Mouse (Mus musculus): ENCODE measurements around the gene Supt16. TPM values are rescaled to one million over a fixed set of nuclear protein-coding genes. Genes with fewer than 3 reads are reported as not detected.

Supt16 gene
- polyA plus RNA-seq, 1 experiment from 2014 or later, result 92.8 TPM

GRCm38 (mm10) chr14:52166571-52166970 is 30.6 kb downstream of the Supt16 start:
- ATAC-seq (replicated peaks; ENCODE audit: low FRiP score) (no peak), DNase-seq (ENCODE audit: low spot score) (no peak)
- no peak overlapping the region for H3K9ac ChIP-seq (ENCODE audit: low read length)
- no peak overlapping the region for H3K4me2 ChIP-seq (ENCODE audit: low read depth, low read length, severe bottlenecking)
- H3K36me3 ChIP-seq (ENCODE audit: control insufficient read depth, insufficient read depth, low read length), result peaks cover 14% of the 10 kb centered on the region
- WGBS, result 91% methylated on average over 2 of the region's 2 CpGs
- no peaks in the 10 kb centered on the region for H3K9me3 ChIP-seq (ENCODE audit: control insufficient read depth, low read length)
- no peak overlapping the region for H3K27ac ChIP-seq (ENCODE audit: low read depth, low read length)
- H3K27me3 ChIP-seq (ENCODE audit: control insufficient read depth, insufficient read depth, low read length), result no peaks in the 10 kb centered on the region
- H3K4me3 ChIP-seq (ENCODE audit: low read depth, low read length), result no peak overlapping the region
- no peaks in the 10 kb centered on the region for H3K4me1 ChIP-seq (replicated peaks; ENCODE audit: control insufficient read depth, insufficient read depth, low read length)

- Histone ChIP-seq H3K36me3 (ENCODE audit: control insufficient read depth, insufficient read depth, low read length) (peaks cover 19% of the 10 kb centered on the region; the same call in 1 of the 2 replicates), H3K4me2 (ENCODE audit: low read depth, low read length, severe bottlenecking) (no peak overlapping the region), H3K27ac (ENCODE audit: low read depth, low read length) (no peak overlapping the region), H3K9me3 (ENCODE audit: control insufficient read depth, low read length) (no peaks in the 10 kb centered on the region), H3K4me3 (ENCODE audit: low read depth, low read length) (no peak overlapping the region), H3K9ac (ENCODE audit: low read length) (no peak overlapping the region), H3K27me3 (ENCODE audit: control insufficient read depth, insufficient read depth, low read length) (no peaks in the 10 kb centered on the region), H3K4me1 (replicated peaks; ENCODE audit: control insufficient read depth, insufficient read depth, low read length) (no peaks in the 10 kb centered on the region)
- ATAC-seq (replicated peaks; ENCODE audit: low FRiP score), result no peak
- DNase-seq (ENCODE audit: low spot score), result no peak
- WGBS, result 94% methylated on average over 6 of the region's 6 CpGs
These were observed 36.3 kb downstream of the Supt16 start for GRCm38 (mm10) chr14:52160911-52161310.

GRCm38 (mm10) chr14:52155008-52155407 is 42.2 kb downstream of the Supt16 start:
- no peak overlapping the region for H3K9ac ChIP-seq (ENCODE audit: low read length)
- no peaks in the 10 kb centered on the region for H3K27me3 ChIP-seq (ENCODE audit: control insufficient read depth, insufficient read depth, low read length)
- no peaks in the 10 kb centered on the region for H3K9me3 ChIP-seq (ENCODE audit: control insufficient read depth, low read length)
- WGBS, result 94% methylated on average over 2 of the region's 2 CpGs
- ATAC-seq (replicated peaks; ENCODE audit: low FRiP score), result no peak
- no peak overlapping the region for H3K4me2 ChIP-seq (ENCODE audit: low read depth, low read length, severe bottlenecking)
- DNase-seq (ENCODE audit: low spot score), result no peak
- no peak overlapping the region for H3K27ac ChIP-seq (ENCODE audit: low read depth, low read length)
- H3K36me3 ChIP-seq (ENCODE audit: control insufficient read depth, insufficient read depth, low read length), result peaks cover 7% of the 10 kb centered on the region; the same call in 1 of the 2 replicates
- peaks cover 2% of the 10 kb centered on the region; the same call in 1 of the 2 replicates for H3K4me1 ChIP-seq (replicated peaks; ENCODE audit: control insufficient read depth, insufficient read depth, low read length)
- H3K4me3 ChIP-seq (ENCODE audit: low read depth, low read length), result no peak overlapping the region

- Histone ChIP-seq H3K4me2 (ENCODE audit: low read depth, low read length, severe bottlenecking) (no peak overlapping the region), H3K4me1 (replicated peaks; ENCODE audit: control insufficient read depth, insufficient read depth, low read length) (peaks cover 2% of the 10 kb centered on the region; the same call in 1 of the 2 replicates), H3K9ac (ENCODE audit: low read length) (no peak overlapping the region), H3K4me3 (ENCODE audit: low read depth, low read length) (no peak overlapping the region), H3K27ac (ENCODE audit: low read depth, low read length) (no peak overlapping the region), H3K9me3 (ENCODE audit: control insufficient read depth, low read length) (no peaks in the 10 kb centered on the region), H3K27me3 (ENCODE audit: control insufficient read depth, insufficient read depth, low read length) (no peaks in the 10 kb centered on the region), H3K36me3 (ENCODE audit: control insufficient read depth, insufficient read depth, low read length) (no peaks in the 10 kb centered on the region)
- ATAC-seq (replicated peaks; ENCODE audit: low FRiP score) (peak; percentile 61), DNase-seq (ENCODE audit: low spot score) (no peak)
- WGBS, result 32% methylated on average over 3 of the region's 3 CpGs
These were observed 44.6 kb downstream of the Supt16 start for GRCm38 (mm10) chr14:52152613-52153012.

GRCm38 (mm10) chr14:52152179-52152578 is 45.0 kb downstream of the Supt16 start:
- H3K9ac ChIP-seq (ENCODE audit: low read length), result no peak overlapping the region
- no peaks in the 10 kb centered on the region for H3K9me3 ChIP-seq (ENCODE audit: control insufficient read depth, low read length)
- peak; percentile 72 for ATAC-seq (replicated peaks; ENCODE audit: low FRiP score)
- peaks cover 2% of the 10 kb centered on the region; the same call in 1 of the 2 replicates for H3K4me1 ChIP-seq (replicated peaks; ENCODE audit: control insufficient read depth, insufficient read depth, low read length)
- H3K4me2 ChIP-seq (ENCODE audit: low read depth, low read length, severe bottlenecking), result peak overlapping the region; percentile 16; the same call in 1 of the 2 replicates
- no peak overlapping the region for H3K4me3 ChIP-seq (ENCODE audit: low read depth, low read length)
- 33% methylated on average over 7 of the region's 7 CpGs for WGBS
- no peaks in the 10 kb centered on the region for H3K27me3 ChIP-seq (ENCODE audit: control insufficient read depth, insufficient read depth, low read length)
- no peak overlapping the region for H3K27ac ChIP-seq (ENCODE audit: low read depth, low read length)
- DNase-seq (ENCODE audit: low spot score), result no peak
- H3K36me3 ChIP-seq (ENCODE audit: control insufficient read depth, insufficient read depth, low read length), result no peaks in the 10 kb centered on the region

GRCm38 (mm10) chr14:52149888-52150287 is 47.3 kb downstream of the Supt16 start:
- Histone ChIP-seq H3K9ac (ENCODE audit: low read length) (no peak overlapping the region), H3K9me3 (ENCODE audit: control insufficient read depth, low read length) (no peaks in the 10 kb centered on the region), H3K4me2 (ENCODE audit: low read depth, low read length, severe bottlenecking) (no peak overlapping the region), H3K27me3 (ENCODE audit: control insufficient read depth, insufficient read depth, low read length) (no peaks in the 10 kb centered on the region), H3K27ac (ENCODE audit: low read depth, low read length) (no peak overlapping the region), H3K36me3 (ENCODE audit: control insufficient read depth, insufficient read depth, low read length) (no peaks in the 10 kb centered on the region), H3K4me3 (ENCODE audit: low read depth, low read length) (no peak overlapping the region), H3K4me1 (replicated peaks; ENCODE audit: control insufficient read depth, insufficient read depth, low read length) (peaks cover 2% of the 10 kb centered on the region; the same call in 1 of the 2 replicates)
- ATAC-seq (replicated peaks; ENCODE audit: low FRiP score) (no peak), DNase-seq (ENCODE audit: low spot score) (no peak)
- 79% methylated on average over 4 of the region's 4 CpGs for WGBS

GRCm38 (mm10) chr14:52146540-52146939 is 50.7 kb downstream of the Supt16 start:
- Histone ChIP-seq H3K9ac (ENCODE audit: low read length) (no peak overlapping the region), H3K27ac (ENCODE audit: low read depth, low read length) (no peak overlapping the region), H3K4me2 (ENCODE audit: low read depth, low read length, severe bottlenecking) (no peak overlapping the region), H3K4me3 (ENCODE audit: low read depth, low read length) (no peak overlapping the region), H3K4me1 (replicated peaks; ENCODE audit: control insufficient read depth, insufficient read depth, low read length) (no peaks in the 10 kb centered on the region), H3K27me3 (ENCODE audit: control insufficient read depth, insufficient read depth, low read length) (no peaks in the 10 kb centered on the region), H3K36me3 (ENCODE audit: control insufficient read depth, insufficient read depth, low read length) (no peaks in the 10 kb centered on the region), H3K9me3 (ENCODE audit: control insufficient read depth, low read length) (no peaks in the 10 kb centered on the region)
- WGBS, result 59% methylated on average over 4 of the region's 4 CpGs
- DNase-seq (ENCODE audit: low spot score) (no peak), ATAC-seq (replicated peaks; ENCODE audit: low FRiP score) (no peak)

GRCm38 (mm10) chr14:52144165-52144564 is 53.1 kb downstream of the Supt16 start:
- Histone ChIP-seq H3K4me2 (ENCODE audit: low read depth, low read length, severe bottlenecking) (no peak overlapping the region), H3K36me3 (ENCODE audit: control insufficient read depth, insufficient read depth, low read length) (no peaks in the 10 kb centered on the region), H3K9me3 (ENCODE audit: control insufficient read depth, low read length) (no peaks in the 10 kb centered on the region), H3K27ac (ENCODE audit: low read depth, low read length) (no peak overlapping the region), H3K27me3 (ENCODE audit: control insufficient read depth, insufficient read depth, low read length) (no peaks in the 10 kb centered on the region), H3K4me1 (replicated peaks; ENCODE audit: control insufficient read depth, insufficient read depth, low read length) (no peaks in the 10 kb centered on the region), H3K4me3 (ENCODE audit: low read depth, low read length) (no peak overlapping the region), H3K9ac (ENCODE audit: low read length) (no peak overlapping the region)
- ATAC-seq (replicated peaks; ENCODE audit: low FRiP score) (no peak), DNase-seq (ENCODE audit: low spot score) (no peak)
- WGBS, result 87% methylated on average over 4 of the region's 4 CpGs

GRCm38 (mm10) chr14:52141445-52142127 is 55.6 kb downstream of the Supt16 start:
- no peak for DNase-seq (ENCODE audit: low spot score)
- no peak overlapping the region for H3K27ac ChIP-seq (ENCODE audit: low read depth, low read length)
- no peak overlapping the region for H3K9ac ChIP-seq (ENCODE audit: low read length)
- no peaks in the 10 kb centered on the region for H3K36me3 ChIP-seq (ENCODE audit: control insufficient read depth, insufficient read depth, low read length)
- WGBS, result 79% methylated on average over 16 of the region's 16 CpGs
- no peak for ATAC-seq (replicated peaks; ENCODE audit: low FRiP score)
- H3K27me3 ChIP-seq (ENCODE audit: control insufficient read depth, insufficient read depth, low read length), result no peaks in the 10 kb centered on the region
- no peaks in the 10 kb centered on the region for H3K9me3 ChIP-seq (ENCODE audit: control insufficient read depth, low read length)
- H3K4me3 ChIP-seq (ENCODE audit: low read depth, low read length), result no peak overlapping the region
- H3K4me1 ChIP-seq (replicated peaks; ENCODE audit: control insufficient read depth, insufficient read depth, low read length), result no peaks in the 10 kb centered on the region
- no peak overlapping the region for H3K4me2 ChIP-seq (ENCODE audit: low read depth, low read length, severe bottlenecking)
